Mouse (Mus musculus): Measurements from ENCODE around the gene Acyp1. TPM values are rescaled to one million over a fixed set of nuclear protein-coding genes. Genes with fewer than 3 reads are reported as not detected.

The Acyp1 gene
- polyA plus RNA-seq, 1 experiment from 2014 or later: 37.6 TPM

DNA sequence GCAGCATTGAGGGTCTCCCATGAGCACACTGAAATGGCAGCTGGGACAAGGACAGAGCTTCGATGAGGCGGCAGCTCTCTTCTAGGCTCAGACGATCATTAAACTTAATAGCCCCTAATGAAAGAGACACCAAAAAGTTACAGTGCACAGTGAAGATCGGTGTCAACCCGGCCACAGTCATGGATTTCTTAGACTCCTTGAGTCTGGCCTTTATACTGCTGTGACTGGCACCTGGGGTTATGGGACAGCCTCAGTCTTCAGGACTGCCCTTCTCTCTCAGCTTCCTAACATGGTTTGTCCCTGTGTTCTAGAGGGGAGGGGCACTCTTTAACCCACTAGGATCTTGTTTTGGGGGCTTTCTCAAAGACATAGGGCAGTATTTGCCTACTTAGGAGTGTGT lies 50.7 kb downstream of the Acyp1 start:
- no peaks in the 10 kb centered on the region for H3K27me3 ChIP-seq (ENCODE audit: insufficient read depth, low read length)
- H3K4me3 ChIP-seq (ENCODE audit: low read depth, low read length): no peak overlapping the region
- ATAC-seq (ENCODE audit: insufficient read depth) (no peak), DNase-seq (no peak)
- peaks cover 5% of the 10 kb centered on the region; the same call in 1 of the 2 replicates for H3K36me3 ChIP-seq (ENCODE audit: insufficient read depth)
- no peaks in the 10 kb centered on the region for H3K9me3 ChIP-seq (ENCODE audit: low read depth, low read length)
- TF ChIP-seq CTCF (IDR thresholded peaks at IDR 0.05; ENCODE audit: low read depth): no peak
- no peaks in the 10 kb centered on the region for H3K4me1 ChIP-seq (ENCODE audit: insufficient read depth)
- 83% methylated on average over 5 of the region's 5 CpGs for WGBS
- H3K27ac ChIP-seq (ENCODE audit: low read depth): no peak overlapping the region
- H3K4me2 ChIP-seq: no peak overlapping the region
- H3K9ac ChIP-seq: no peak overlapping the region

DNA sequence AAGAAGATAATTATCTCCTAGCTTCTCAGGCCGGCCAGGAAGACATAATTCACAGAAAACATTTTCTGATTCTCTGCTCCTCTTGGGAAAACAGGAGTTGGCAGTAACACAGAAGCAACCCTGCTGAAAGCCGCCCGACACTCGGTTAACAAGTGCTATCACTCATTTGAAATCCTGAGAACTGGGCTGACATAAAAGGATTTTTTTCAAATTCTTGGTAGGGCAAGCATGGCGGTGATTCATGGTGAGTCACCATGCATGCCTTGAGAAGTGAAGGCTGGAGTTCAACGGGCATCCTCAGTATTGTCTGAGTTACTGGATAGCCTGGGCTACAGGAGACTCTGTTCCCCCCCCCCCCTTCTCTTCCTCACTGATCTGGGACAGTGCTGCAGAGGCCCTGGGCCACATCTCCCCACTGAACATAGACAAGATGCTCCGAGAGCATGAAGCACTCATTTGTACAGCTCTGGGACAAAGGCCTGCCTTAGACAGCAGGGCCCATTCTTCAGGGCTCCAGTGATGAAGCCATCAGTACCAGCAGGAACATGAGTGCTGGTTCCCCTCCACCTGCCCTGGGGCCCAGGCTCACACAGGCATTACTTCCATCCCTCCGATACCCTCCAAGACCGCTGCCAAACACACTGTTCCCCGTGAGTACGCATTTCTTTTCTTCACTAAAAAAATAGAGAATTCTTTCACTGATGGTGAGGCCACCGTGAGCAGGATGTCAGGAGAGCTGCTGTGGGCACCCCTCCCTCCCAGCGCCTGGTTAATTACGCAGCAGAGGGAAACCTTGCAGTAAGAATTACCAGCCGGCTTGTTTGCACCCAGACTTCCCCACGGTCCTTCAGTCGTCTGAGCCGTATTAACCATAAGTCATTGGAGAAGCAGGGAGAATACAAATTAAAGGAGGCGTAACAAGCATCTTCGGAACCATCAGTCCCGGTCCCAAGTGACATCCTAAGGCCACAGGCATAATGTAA lies 54.6 kb downstream of the Acyp1 start:
- Histone ChIP-seq H3K4me3 (ENCODE audit: low read depth, low read length) (no peak overlapping the region), H3K27me3 (ENCODE audit: insufficient read depth, low read length) (no peaks in the 10 kb centered on the region), H3K36me3 (ENCODE audit: insufficient read depth) (no peaks in the 10 kb centered on the region), H3K27ac (ENCODE audit: low read depth) (no peak overlapping the region), H3K9me3 (ENCODE audit: low read depth, low read length) (no peaks in the 10 kb centered on the region), H3K9ac (no peak overlapping the region), H3K4me1 (ENCODE audit: insufficient read depth) (no peaks in the 10 kb centered on the region), H3K4me2 (no peak overlapping the region)
- 79% methylated on average over 21 of the region's 21 CpGs for WGBS
- ATAC-seq (ENCODE audit: insufficient read depth): no peak
- no peak for TF ChIP-seq CTCF (IDR thresholded peaks at IDR 0.05; ENCODE audit: low read depth)
- no peak for DNase-seq

DNA sequence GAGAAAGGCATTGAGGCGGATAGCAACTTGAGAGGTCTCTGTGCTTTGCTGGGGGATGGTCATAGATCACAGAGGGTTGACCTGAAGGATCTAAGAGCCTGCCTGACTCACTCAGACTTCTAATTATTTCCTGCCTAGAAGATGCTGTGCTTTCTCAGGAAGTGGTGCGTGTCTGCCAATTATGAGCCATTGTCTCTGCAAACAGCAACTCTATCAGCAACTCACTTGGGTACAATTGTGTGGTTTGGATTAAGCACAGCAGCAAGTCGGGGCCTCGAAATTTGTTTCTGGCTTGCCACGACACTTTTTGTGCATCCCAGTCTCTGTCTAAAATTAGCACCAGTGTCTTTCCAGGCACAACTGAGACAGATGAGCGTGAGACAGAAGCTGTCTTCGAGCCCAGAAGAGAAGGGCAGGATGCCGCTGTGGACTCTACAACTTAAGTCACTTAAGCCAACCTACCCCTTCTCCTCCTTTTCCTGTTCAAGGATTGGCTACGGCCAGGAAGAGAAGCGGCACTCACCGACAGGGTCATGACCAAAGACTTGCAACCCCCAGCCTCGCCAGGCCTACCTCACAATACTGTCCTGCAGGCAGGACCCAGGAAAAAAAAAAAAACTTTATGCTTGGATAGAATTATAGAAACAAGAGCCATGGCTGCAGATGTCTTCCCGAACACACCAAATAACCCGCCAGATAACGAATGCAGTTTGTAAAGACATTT lies 60.2 kb downstream of the Acyp1 start:
- Histone ChIP-seq H3K4me3 (ENCODE audit: low read depth, low read length) (no peak overlapping the region), H3K9ac (no peak overlapping the region), H3K36me3 (ENCODE audit: insufficient read depth) (peaks cover 42% of the 10 kb centered on the region), H3K4me1 (ENCODE audit: insufficient read depth) (0 out of 2 replicates have a peak, but pooled peaks cover 2% of the 10 kb centered on the region), H3K27me3 (ENCODE audit: insufficient read depth, low read length) (no peaks in the 10 kb centered on the region), H3K4me2 (no peak overlapping the region), H3K27ac (ENCODE audit: low read depth) (no peak overlapping the region; the same call in 1 of the 2 replicates), H3K9me3 (ENCODE audit: low read depth, low read length) (no peaks in the 10 kb centered on the region)
- TF ChIP-seq CTCF (IDR thresholded peaks at IDR 0.05; ENCODE audit: low read depth): no peak
- WGBS: 57% methylated on average over 15 of the region's 15 CpGs
- DNase-seq (peak; percentile 23), ATAC-seq (ENCODE audit: insufficient read depth) (no peak)

DNA sequence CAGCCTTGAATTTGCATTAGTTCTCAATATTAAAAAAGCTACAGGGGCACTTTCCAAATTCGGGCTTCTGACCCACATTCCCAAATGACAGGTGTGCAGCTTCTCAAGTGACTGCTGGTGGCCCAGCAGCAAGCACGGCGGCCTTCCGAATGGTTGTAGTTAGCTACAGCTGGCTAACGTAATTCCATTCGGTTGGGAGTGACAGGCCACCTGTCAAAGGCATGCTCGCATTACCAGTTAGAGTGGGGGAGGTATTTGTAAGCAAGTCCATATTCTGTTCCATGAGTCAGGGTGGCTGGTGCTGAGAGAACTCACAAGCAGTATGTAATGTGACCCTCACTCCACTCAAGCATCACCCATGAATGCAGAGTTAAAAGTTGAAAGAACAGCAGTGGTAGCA lies 61.0 kb downstream of the Acyp1 start:
- Histone ChIP-seq H3K27me3 (ENCODE audit: insufficient read depth, low read length) (no peaks in the 10 kb centered on the region), H3K4me3 (ENCODE audit: low read depth, low read length) (no peak overlapping the region), H3K9ac (no peak overlapping the region), H3K36me3 (ENCODE audit: insufficient read depth) (peaks cover 50% of the 10 kb centered on the region), H3K4me2 (no peak overlapping the region), H3K4me1 (ENCODE audit: insufficient read depth) (0 out of 2 replicates have a peak, but pooled peaks cover 2% of the 10 kb centered on the region), H3K9me3 (ENCODE audit: low read depth, low read length) (no peaks in the 10 kb centered on the region), H3K27ac (ENCODE audit: low read depth) (no peak overlapping the region)
- no peak for TF ChIP-seq CTCF (IDR thresholded peaks at IDR 0.05; ENCODE audit: low read depth)
- 49% methylated on average over 7 of the region's 7 CpGs for WGBS
- DNase-seq (peak; percentile 11), ATAC-seq (ENCODE audit: insufficient read depth) (no peak)

Small RNAs within 50 kb of the gene (microRNA-seq; reads per million reads assigned to microRNA genes)
- not detected for gene Mir6938 (ENCODE audit: borderline number of aligned reads)

Other genes starting within 250 kb of the Acyp1 start
- 3.1 and 4.6 TPM in 2 replicates for gene Prox2, start 177.7 kb downstream of the Acyp1 start, polyA plus RNA-seq (2014; fragmentation: Nextera tagmentation; extraction: Ambion mirVana)
- gene Dlst, start 177.6 kb downstream of the Acyp1 start, polyA plus RNA-seq (2014; fragmentation: Nextera tagmentation; extraction: Ambion mirVana): 112 and 115 TPM in 2 replicates
- 0.91 and 1.0 TPM in 2 replicates for gene Rps6kl1, start 137.2 kb downstream of the Acyp1 start, polyA plus RNA-seq (2014; fragmentation: Nextera tagmentation; extraction: Ambion mirVana)
- gene Pgf, start 110.6 kb downstream of the Acyp1 start, polyA plus RNA-seq (2014; fragmentation: Nextera tagmentation; extraction: Ambion mirVana): 10.9 and 14.6 TPM in 2 replicates
- gene Eif2b2, start 69.0 kb downstream of the Acyp1 start, polyA plus RNA-seq (2014; fragmentation: Nextera tagmentation; extraction: Ambion mirVana): 91.4 and 99.9 TPM in 2 replicates
- 8.8 and 10.2 TPM in 2 replicates for gene Mlh3, start 17.8 kb downstream of the Acyp1 start, polyA plus RNA-seq (2014; fragmentation: Nextera tagmentation; extraction: Ambion mirVana)
- gene Zc2hc1c, start 153 bp upstream of the Acyp1 start, polyA plus RNA-seq (2014; fragmentation: Nextera tagmentation; extraction: Ambion mirVana): 0.93 and 1.1 TPM in 2 replicates
- 17.2 and 18.2 TPM in 2 replicates for gene Nek9, start 50.9 kb upstream of the Acyp1 start, polyA plus RNA-seq (2014; fragmentation: Nextera tagmentation; extraction: Ambion mirVana)
- 333 and 344 TPM in 2 replicates for gene Tmed10, start 86.4 kb upstream of the Acyp1 start, polyA plus RNA-seq (2014; fragmentation: Nextera tagmentation; extraction: Ambion mirVana)
- gene Fos, start 185.5 kb upstream of the Acyp1 start, polyA plus RNA-seq (2014; fragmentation: Nextera tagmentation; extraction: Ambion mirVana): 3.7 and 3.8 TPM in 2 replicates

All from lung, embryonic 14.5 days (tissue).